Mouse (Mus musculus) G1E (cell line): ENCODE data around the gene Bmpr1a. TPM values are rescaled to one million over a fixed set of nuclear protein-coding genes. Genes with fewer than 3 reads are reported as not detected.
"Not testable (repeated sequence)": the region's sequence is repeated elsewhere in the genome, so short reads cannot be mapped to it uniquely, and the experiment has no call there.

Experiments used
- ATAC-seq: 2 replicates; pipeline ENCODE4 v1.8.0; 2016; ENCODE audit warnings: mild to moderate bottlenecking; ENCODE audit not compliant: insufficient number of reproducible peaks, poor library complexity, low FRiP score, severe bottlenecking; ENCODE audit errors: extremely low read depth
- DNase-seq: peaks from one replicate; pipeline ENCODE4 v3.0.0; 2012; ENCODE audit warnings: low spot score
- H3K27me3 ChIP-seq: 2 replicates; pipeline ENCODE4 v1.6.1; 2012; ENCODE audit warnings: mild to moderate bottlenecking, low read length, inconsistent platforms; ENCODE audit not compliant: insufficient read depth
- H3K36me3 ChIP-seq: replicated peaks from 2 replicates; pipeline ENCODE3; 2012; ENCODE audit warnings: mild to moderate bottlenecking, inconsistent platforms
- H3K4me1 ChIP-seq: 2 replicates; pipeline ENCODE4 v1.6.1; 2012; ENCODE audit warnings: low read depth, low read length, inconsistent platforms, mixed read lengths; ENCODE audit not compliant: insufficient read depth
- H3K4me3 ChIP-seq: 2 replicates; pipeline ENCODE4 v1.5.1; 2012; ENCODE audit warnings: low read depth, mild to moderate bottlenecking, inconsistent platforms, low read length, moderate library complexity, mixed read lengths
- H3K9me3 ChIP-seq: replicated peaks from 2 replicates; pipeline ENCODE4 v1.6.1; 2012; ENCODE audit warnings: inconsistent platforms
- CTCF ChIP-seq: IDR thresholded peaks from 2 replicates; pipeline ENCODE4 v1.5.1; 2012; ENCODE audit warnings: low read depth, low read length, inconsistent platforms, mixed read lengths
- GATA1 ChIP-seq: IDR thresholded peaks from 2 replicates; pipeline ENCODE4 v1.6.1; 2012; ENCODE audit warnings: borderline replicate concordance, low read length, inconsistent platforms, mixed read lengths
- GATA2 ChIP-seq: IDR thresholded peaks from 2 replicates; pipeline ENCODE4 v1.6.1; 2012; ENCODE audit warnings: low read depth, low read length, inconsistent platforms, borderline replicate concordance
- POLR2AphosphoS5 ChIP-seq: IDR thresholded peaks from 2 replicates; pipeline ENCODE4 v1.6.1; 2012; ENCODE audit warnings: low read depth, low read length, inconsistent platforms; ENCODE audit not compliant: insufficient replicate concordance
- TAL1 ChIP-seq: conservative IDR thresholded peaks from 2 replicates; pipeline ENCODE4 v1.6.1; 2012; ENCODE audit warnings: low read depth, low read length, inconsistent platforms, mixed read lengths
- polyA plus RNA-seq: library from polyadenylated mRNA; stranded (reverse); fragments of >175 nt; gene quantifications from 2 replicates; pipeline ENCODE4 v1.2.3, GENCODE M21; 2012
- total RNA-seq, 2 experiments: library from RNA; stranded (forward) in 1 of 2; stranded (reverse) in 1 of 2; fragments of 200-1000 nt in 1 of 2; fragments of >200 nt in 1 of 2; fragmentation: Nextera tagmentation in 1 of 2; gene quantifications; 2 replicates each; pipeline ENCODE4 v1.2.3; 2014 to 2017

Gene Bmpr1a
- total and polyA plus RNA-seq, 3 experiments = 0.11 TPM; not detected in 2

DNA sequence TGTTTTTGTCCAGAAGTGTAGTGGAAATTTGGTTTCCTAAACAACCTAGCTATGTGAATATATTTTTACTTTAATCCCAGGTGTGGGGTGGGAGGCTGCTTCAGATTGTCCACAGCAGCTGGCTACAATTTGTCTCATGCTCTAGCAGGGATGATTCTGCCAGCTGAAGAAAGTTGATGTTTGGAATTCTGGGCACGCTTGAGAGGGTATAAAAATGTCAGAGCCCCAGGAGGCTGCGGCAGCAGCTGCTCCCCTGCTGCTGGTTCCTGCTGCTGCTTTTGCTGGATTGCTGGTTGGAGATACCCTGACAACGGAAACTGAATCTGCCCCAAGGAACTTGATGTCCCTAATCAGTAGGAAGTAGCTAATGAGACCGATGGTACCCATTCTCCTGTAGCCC is 60.6 kb downstream of the Bmpr1a start:
- TF ChIP-seq POLR2AphosphoS5 (no peak), TAL1 (no peak), GATA2 (no peak), CTCF (no peak), GATA1 (no peak)
- no peak for DNase-seq
- H3K36me3 ChIP-seq = no peaks in the 10 kb centered on the region
- H3K4me3 ChIP-seq = no peak overlapping the region
- ATAC-seq = no peak
- H3K27me3 ChIP-seq = no peaks in the 10 kb centered on the region
- no peaks in the 10 kb centered on the region for H3K9me3 ChIP-seq
- H3K4me1 ChIP-seq = no peaks in the 10 kb centered on the region

DNA sequence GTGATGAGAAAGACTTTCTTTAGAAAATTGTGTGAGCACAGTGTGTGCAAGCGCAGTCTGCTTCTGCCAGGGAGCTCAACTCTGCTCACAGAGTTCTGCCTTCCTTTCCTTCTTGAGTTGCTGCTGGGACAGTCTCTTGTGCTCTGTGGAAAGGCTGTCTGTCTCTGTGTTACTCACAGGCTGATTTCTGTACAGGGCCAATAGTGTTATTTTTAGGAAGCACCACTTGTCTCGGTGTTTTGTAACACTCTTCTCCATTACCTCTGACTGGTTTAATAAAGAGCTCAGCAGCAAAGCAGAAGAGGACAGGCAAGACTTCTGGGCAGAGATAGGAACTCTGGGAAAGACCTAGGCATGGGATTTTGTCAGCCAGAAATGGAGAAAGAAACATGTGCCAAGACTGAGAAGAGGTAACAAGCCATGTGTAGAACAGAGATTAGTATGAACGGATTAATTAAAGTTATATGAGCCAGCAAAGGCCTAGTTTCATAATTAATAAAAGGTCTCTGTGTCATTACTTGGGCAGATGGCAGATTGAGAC is 62.5 kb downstream of the Bmpr1a start:
- TF ChIP-seq TAL1 = no peak
- TF ChIP-seq GATA2 = no peak
- no peak for TF ChIP-seq POLR2AphosphoS5
- TF ChIP-seq GATA1 = no peak
- TF ChIP-seq CTCF = no peak
- ATAC-seq (no peak), DNase-seq (no peak)
- H3K4me3 ChIP-seq = no peak overlapping the region
- no peaks in the 10 kb centered on the region for H3K36me3 ChIP-seq
- no peaks in the 10 kb centered on the region for H3K4me1 ChIP-seq
- no peaks in the 10 kb centered on the region for H3K27me3 ChIP-seq
- H3K9me3 ChIP-seq = no peaks in the 10 kb centered on the region

DNA sequence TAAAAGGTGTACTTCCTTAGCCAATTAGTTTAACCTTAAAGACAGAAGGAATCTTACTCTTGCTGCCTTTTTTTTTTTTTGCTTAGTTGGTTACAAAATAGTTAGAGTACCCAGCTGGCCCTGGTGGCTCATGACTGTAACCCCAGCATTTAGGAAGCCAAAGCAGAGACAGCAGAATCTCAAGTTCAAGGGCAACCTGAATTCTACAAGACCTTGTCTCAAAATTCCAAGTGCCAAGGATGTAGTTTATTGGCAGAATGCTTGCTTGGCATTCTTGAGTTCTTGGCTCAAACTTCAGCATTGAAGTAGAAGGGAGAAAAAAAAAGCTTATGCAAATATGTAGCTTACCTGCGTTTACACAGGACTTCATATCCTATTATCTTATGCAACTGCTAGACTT is 74.1 kb downstream of the Bmpr1a start:
- H3K9me3 ChIP-seq = no peaks in the 10 kb centered on the region
- DNase-seq (no peak), ATAC-seq (no peak)
- no peaks in the 10 kb centered on the region for H3K4me1 ChIP-seq
- TF ChIP-seq TAL1 = no peak
- H3K4me3 ChIP-seq = no peak overlapping the region
- H3K27me3 ChIP-seq = no peaks in the 10 kb centered on the region
- no peaks in the 10 kb centered on the region for H3K36me3 ChIP-seq

DNA sequence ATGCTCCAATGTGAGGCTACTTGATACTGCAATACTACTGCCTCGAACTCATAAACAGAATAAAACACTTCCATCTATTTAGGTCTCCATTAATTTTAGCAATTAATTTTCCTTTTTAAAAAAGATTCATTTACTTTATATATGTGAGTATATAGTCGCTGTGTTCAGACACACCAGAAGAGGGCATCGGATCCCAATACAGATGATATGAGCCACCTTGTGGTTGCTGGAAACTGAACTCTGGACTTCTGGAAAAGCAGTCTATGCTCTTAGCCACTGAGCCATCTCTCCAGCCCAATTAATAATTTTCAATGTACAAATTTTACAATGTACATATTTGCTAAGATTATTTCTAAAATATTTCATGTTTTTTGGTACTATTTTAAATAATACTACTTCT is 74.9 kb downstream of the Bmpr1a start:
- ATAC-seq (no peak), DNase-seq (no peak)
- H3K4me1 ChIP-seq = no peaks in the 10 kb centered on the region
- H3K4me3 ChIP-seq = no peak overlapping the region
- no peaks in the 10 kb centered on the region for H3K9me3 ChIP-seq
- no peaks in the 10 kb centered on the region for H3K36me3 ChIP-seq
- no peaks in the 10 kb centered on the region for H3K27me3 ChIP-seq
- TF ChIP-seq POLR2AphosphoS5 = no peak

DNA sequence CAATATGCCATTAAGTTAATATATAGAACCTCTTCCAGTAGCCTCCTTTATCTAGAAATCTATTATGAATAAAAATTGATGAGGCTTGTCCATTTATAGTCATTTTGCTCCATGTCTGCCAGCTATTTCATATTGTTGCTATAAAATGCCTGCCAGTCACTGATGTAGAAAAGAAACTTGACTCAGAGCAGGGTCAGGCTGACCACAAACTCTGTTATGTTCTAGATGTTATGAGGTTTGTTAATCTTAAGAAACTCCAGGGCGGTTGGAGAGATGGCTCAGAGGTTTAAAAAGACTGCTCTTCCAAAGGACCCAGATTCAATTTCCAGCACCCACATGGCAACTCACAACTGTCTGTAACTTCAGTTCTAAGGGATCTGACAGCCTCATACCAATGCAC is 82.1 kb downstream of the Bmpr1a start:
- no peaks in the 10 kb centered on the region for H3K36me3 ChIP-seq
- H3K9me3 ChIP-seq = no peaks in the 10 kb centered on the region
- no peak overlapping the region for H3K4me3 ChIP-seq
- peaks cover 4% of the 10 kb centered on the region; the same call in 1 of the 2 replicates for H3K27me3 ChIP-seq
- no peak for DNase-seq
- no peak for TF ChIP-seq GATA1
- TF ChIP-seq CTCF = no peak
- no peak for TF ChIP-seq TAL1
- no peak for TF ChIP-seq POLR2AphosphoS5
- TF ChIP-seq GATA2 = no peak
- no peak for ATAC-seq
- H3K4me1 ChIP-seq = no peaks in the 10 kb centered on the region

DNA sequence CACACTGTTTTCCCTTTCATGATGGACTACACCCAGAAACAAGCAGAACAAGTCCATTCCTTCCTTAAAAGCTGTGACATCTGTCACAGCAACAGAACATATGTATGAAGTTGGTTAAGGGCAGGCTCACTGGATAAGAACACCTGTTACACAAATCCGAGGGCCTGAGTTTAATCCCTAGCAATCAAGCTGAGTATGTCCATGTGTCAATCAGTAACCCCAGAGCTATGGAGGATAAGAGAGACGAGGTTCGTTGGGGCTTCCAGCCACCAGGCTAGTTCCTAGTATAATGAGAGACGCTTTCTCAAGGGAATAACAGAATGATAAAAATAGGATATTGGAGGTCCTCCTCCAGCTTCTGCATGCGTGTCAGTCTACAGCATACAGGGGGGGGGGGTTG is 85.6 kb downstream of the Bmpr1a start:
- DNase-seq = no peak
- no peaks in the 10 kb centered on the region for H3K9me3 ChIP-seq
- no peak overlapping the region for H3K4me3 ChIP-seq
- no peaks in the 10 kb centered on the region for H3K4me1 ChIP-seq
- TF ChIP-seq GATA2 = no peak
- TF ChIP-seq TAL1 = no peak
- no peak for TF ChIP-seq GATA1
- no peak for TF ChIP-seq POLR2AphosphoS5
- TF ChIP-seq CTCF = no peak
- H3K36me3 ChIP-seq = no peaks in the 10 kb centered on the region
- peaks cover 4% of the 10 kb centered on the region; the same call in 1 of the 2 replicates for H3K27me3 ChIP-seq
- no peak for ATAC-seq

DNA sequence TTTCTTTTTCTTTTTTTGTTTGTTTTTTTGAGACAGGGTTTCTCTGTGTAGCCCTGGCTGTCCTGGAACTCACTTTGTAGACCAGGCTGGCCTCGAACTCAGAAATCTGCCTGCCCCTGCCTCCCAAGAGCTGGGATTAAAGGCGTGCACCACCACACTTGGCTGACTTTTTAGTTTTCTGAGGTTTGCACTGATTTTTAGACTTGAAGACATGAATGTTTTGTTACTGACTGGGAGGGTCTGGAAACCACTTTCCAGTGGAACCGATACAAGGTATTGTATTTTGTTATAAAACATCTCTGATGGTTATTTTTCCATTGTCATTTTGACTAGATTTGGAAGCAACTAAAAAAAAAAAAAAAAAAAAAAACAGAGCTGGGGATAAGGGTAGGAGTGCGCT is 86.2 kb downstream of the Bmpr1a start:
- H3K36me3 ChIP-seq, DNase-seq, H3K4me3 ChIP-seq, H3K9me3 ChIP-seq, ATAC-seq, H3K27me3 ChIP-seq, H3K4me1 ChIP-seq: not testable (repeated sequence)
